Comparison of ENCODE assay signal across 27 mouse cellular contexts in the genomic region with DNA sequence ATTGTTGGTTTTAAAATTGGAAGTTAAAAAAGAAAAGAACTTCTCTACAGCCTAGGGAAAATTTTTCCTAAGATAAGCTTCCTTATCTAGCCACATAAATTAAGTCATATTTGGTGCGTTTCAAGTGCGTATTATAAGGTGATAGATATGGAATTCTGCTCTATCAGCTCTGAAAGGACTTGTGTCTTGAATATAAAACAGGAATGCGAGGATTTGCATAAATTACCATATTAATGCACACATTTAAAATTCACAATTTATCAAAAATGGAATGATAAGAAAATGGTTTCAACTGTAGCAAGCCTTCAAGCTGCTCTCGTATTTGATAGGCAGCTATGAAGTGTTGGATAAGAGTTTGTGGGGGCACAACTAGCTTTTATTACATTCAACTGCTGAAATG.
DNase-seq lines count a peak whose midpoint lies in the region; ATAC-seq lines count a peak whose summit lies in the region.
"Had no signal": no experiment of that assay in that cellular context is flagged by ENCODE, and none has a peak within 500 bp of the region (broad histone marks: within the 10 kb centered on the region; RNA-seq: fewer than 3 reads in every experiment).

No protein-coding gene starts in this region.

- peaks cover 45% of the 10 kb centered on the region for H3K4me1 ChIP-seq in hindbrain, embryonic 13.5 days (replicated peaks)
- 0 out of 2 replicates have a peak, but pooled peaks cover 2% of the 10 kb centered on the region for H3K4me1 ChIP-seq in hindbrain, embryonic 11.5 days (replicated peaks; ENCODE audit: control insufficient read depth, insufficient read depth, low read length)
- H3K4me1 ChIP-seq in neural tube, embryonic 13.5 days (replicated peaks) = peaks cover 41% of the 10 kb centered on the region
- peaks cover 12% of the 10 kb centered on the region for H3K4me1 ChIP-seq in midbrain, embryonic 11.5 days (ENCODE audit: control insufficient read depth, insufficient read depth, low read length)
- peaks cover 33% of the 10 kb centered on the region for H3K4me1 ChIP-seq in midbrain, embryonic 16.5 days (ENCODE audit: control insufficient read depth, insufficient read depth, low read length)
- no peaks in the 10 kb centered on the region for H3K4me1 ChIP-seq in intestine, embryonic 15.5 days (replicated peaks)
- H3K4me1 ChIP-seq: embryonic facial prominence, embryonic 10.5 days; embryonic facial prominence, embryonic 15.5 days; heart, embryonic 13.5 days; lung, embryonic 15.5 days had no signal

- no peak for DNase-seq in hindbrain, embryonic 11.5 days (ENCODE audit: low spot score)
- no peak for DNase-seq in neural tube, embryonic 10.5 days (ENCODE audit: extremely low spot score, low spot score)
- DNase-seq in midbrain, embryonic 11.5 days (ENCODE audit: low spot score, missing footprints) = peak; percentile 84
- DNase-seq in left cerebral cortex, postnatal 14 days (ENCODE audit: low spot score in 2 of 2) = no peak
- DNase-seq: adrenal gland, adult 2 months; adrenal gland, postnatal 36 days; gastrocnemius, adult 2 months; heart, adult 2 months; heart, postnatal 10 days; kidney, adult 8-10 months; kidney, postnatal 4 days; retina, postnatal 1 day; right cerebral cortex, postnatal 14 days had no signal

- ATAC-seq in hindbrain, embryonic 13.5 days (ENCODE audit: low FRiP score) = no peak
- ATAC-seq in hindbrain, embryonic 11.5 days (ENCODE audit: low FRiP score) = no peak
- no peak for ATAC-seq in neural tube, embryonic 13.5 days (ENCODE audit: low read depth)
- ATAC-seq in midbrain, embryonic 11.5 days (ENCODE audit: low FRiP score) = peak; percentile 31
- ATAC-seq in midbrain, embryonic 16.5 days = 0 out of 2 replicates have a peak, but pooled peaks have one; percentile 54
- no peak for ATAC-seq in intestine, embryonic 15.5 days
- ATAC-seq: CD4-positive, CD25-positive, alpha-beta regulatory T cell, adult 4 months; intestine, embryonic 16.5 days had no signal

- no peaks in the 10 kb centered on the region for H3K9me3 ChIP-seq in hindbrain, embryonic 13.5 days
- H3K9me3 ChIP-seq in hindbrain, embryonic 11.5 days (ENCODE audit: control insufficient read depth, low read length) = no peaks in the 10 kb centered on the region
- H3K9me3 ChIP-seq in neural tube, embryonic 13.5 days = no peaks in the 10 kb centered on the region
- no peaks in the 10 kb centered on the region for H3K9me3 ChIP-seq in midbrain, embryonic 11.5 days (ENCODE audit: control insufficient read depth, low read length)
- no peaks in the 10 kb centered on the region for H3K9me3 ChIP-seq in midbrain, embryonic 16.5 days (replicated peaks; ENCODE audit: control insufficient read depth, low read length, poor library complexity, severe bottlenecking)
- H3K9me3 ChIP-seq in intestine, embryonic 15.5 days = no peaks in the 10 kb centered on the region
- H3K9me3 ChIP-seq: embryonic facial prominence, embryonic 10.5 days; embryonic facial prominence, embryonic 15.5 days; heart, embryonic 13.5 days; limb, embryonic 13.5 days; lung, embryonic 15.5 days; neural tube, embryonic 15.5 days had no signal

- H3K27me3 ChIP-seq in hindbrain, embryonic 13.5 days = no peaks in the 10 kb centered on the region
- H3K27me3 ChIP-seq in hindbrain, embryonic 11.5 days (ENCODE audit: control insufficient read depth, insufficient read depth, low read length) = no peaks in the 10 kb centered on the region
- H3K27me3 ChIP-seq in neural tube, embryonic 13.5 days = no peaks in the 10 kb centered on the region
- H3K27me3 ChIP-seq in midbrain, embryonic 11.5 days (ENCODE audit: control insufficient read depth, insufficient read depth, low read length) = no peaks in the 10 kb centered on the region
- no peaks in the 10 kb centered on the region for H3K27me3 ChIP-seq in midbrain, embryonic 16.5 days (ENCODE audit: control insufficient read depth, insufficient read depth, low read depth, low read length)
- no peaks in the 10 kb centered on the region for H3K27me3 ChIP-seq in intestine, embryonic 15.5 days (replicated peaks)
- H3K27me3 ChIP-seq: embryonic facial prominence, embryonic 15.5 days; heart, embryonic 13.5 days; lung, embryonic 15.5 days; neural tube, embryonic 15.5 days had no signal

- peak overlapping the region; percentile 85 for H3K27ac ChIP-seq in hindbrain, embryonic 13.5 days
- H3K27ac ChIP-seq in hindbrain, embryonic 11.5 days (ENCODE audit: low read depth, low read length) = no peak overlapping the region
- peak overlapping the region; percentile 42 for H3K27ac ChIP-seq in neural tube, embryonic 13.5 days (replicated peaks)
- peak overlapping the region; percentile 4; the same call in 1 of the 2 replicates for H3K27ac ChIP-seq in midbrain, embryonic 11.5 days (ENCODE audit: low read depth, low read length)
- H3K27ac ChIP-seq in midbrain, embryonic 16.5 days (ENCODE audit: low read length) = no peak overlapping the region; the same call in none of the 2 replicates
- H3K27ac ChIP-seq in intestine, embryonic 15.5 days = no peak overlapping the region
- H3K27ac ChIP-seq: embryonic facial prominence, embryonic 10.5 days; embryonic facial prominence, embryonic 15.5 days; gastrocnemius, adult 2 months; heart, adult 2 months; heart, embryonic 13.5 days; kidney, postnatal 0 days; limb, embryonic 13.5 days; lung, embryonic 15.5 days had no signal

- intact Hi-C loops in left cerebral cortex, postnatal 14 days (cut with DNase I) = no loop called here

- no peak overlapping the region for H3K9ac ChIP-seq in hindbrain, embryonic 13.5 days
- no peak overlapping the region for H3K9ac ChIP-seq in hindbrain, embryonic 11.5 days (ENCODE audit: low read depth, low read length)
- H3K9ac ChIP-seq in neural tube, embryonic 13.5 days = no peak overlapping the region
- no peak overlapping the region for H3K9ac ChIP-seq in midbrain, embryonic 11.5 days (ENCODE audit: low read length)
- no peak overlapping the region for H3K9ac ChIP-seq in midbrain, embryonic 16.5 days (ENCODE audit: low read depth, low read length)
- no peak overlapping the region for H3K9ac ChIP-seq in intestine, embryonic 15.5 days
- H3K9ac ChIP-seq: embryonic facial prominence, embryonic 15.5 days; heart, embryonic 13.5 days; limb, embryonic 13.5 days; lung, embryonic 15.5 days; neural tube, embryonic 15.5 days had no signal

- H3K36me3 ChIP-seq in hindbrain, embryonic 13.5 days = no peaks in the 10 kb centered on the region
- H3K36me3 ChIP-seq in hindbrain, embryonic 11.5 days (ENCODE audit: control insufficient read depth, insufficient read depth, low read length) = no peaks in the 10 kb centered on the region
- no peaks in the 10 kb centered on the region for H3K36me3 ChIP-seq in neural tube, embryonic 13.5 days
- H3K36me3 ChIP-seq in midbrain, embryonic 11.5 days (ENCODE audit: control insufficient read depth, insufficient read depth, low read length) = no peaks in the 10 kb centered on the region
- no peaks in the 10 kb centered on the region for H3K36me3 ChIP-seq in midbrain, embryonic 16.5 days (ENCODE audit: control insufficient read depth, insufficient read depth, low read length)
- H3K36me3 ChIP-seq in intestine, embryonic 15.5 days = no peaks in the 10 kb centered on the region
- H3K36me3 ChIP-seq: embryonic facial prominence, embryonic 10.5 days; embryonic facial prominence, embryonic 15.5 days; heart, embryonic 13.5 days; limb, embryonic 13.5 days; lung, embryonic 15.5 days; neural tube, embryonic 15.5 days had no signal

- WGBS in hindbrain, embryonic 13.5 days = 48% methylated on average over 4 of the region's 4 CpGs
- 72% methylated on average over 4 of the region's 4 CpGs for WGBS in hindbrain, embryonic 11.5 days
- 57% methylated on average over 4 of the region's 4 CpGs for WGBS in neural tube, embryonic 13.5 days
- 39% methylated on average over 4 of the region's 4 CpGs for WGBS in midbrain, embryonic 11.5 days
- 23% methylated on average over 4 of the region's 4 CpGs for WGBS in midbrain, embryonic 16.5 days
- WGBS in intestine, embryonic 15.5 days = 78% methylated on average over 4 of the region's 4 CpGs

- no peak overlapping the region for H3K4me3 ChIP-seq in hindbrain, embryonic 13.5 days
- H3K4me3 ChIP-seq in hindbrain, embryonic 11.5 days (ENCODE audit: low read depth, low read length) = no peak overlapping the region
- H3K4me3 ChIP-seq in neural tube, embryonic 13.5 days = no peak overlapping the region
- H3K4me3 ChIP-seq in midbrain, embryonic 11.5 days (ENCODE audit: low read depth, low read length) = no peak overlapping the region
- H3K4me3 ChIP-seq in midbrain, embryonic 16.5 days (ENCODE audit: low read depth, low read length) = no peak overlapping the region
- no peak overlapping the region for H3K4me3 ChIP-seq in intestine, embryonic 15.5 days (replicated peaks)
- H3K4me3 ChIP-seq: embryonic facial prominence, embryonic 10.5 days; embryonic facial prominence, embryonic 15.5 days; gastrocnemius, adult 2 months; heart, adult 2 months; heart, embryonic 13.5 days; limb, embryonic 13.5 days; lung, embryonic 15.5 days; neural tube, embryonic 15.5 days had no signal

- no peak overlapping the region for H3K4me2 ChIP-seq in hindbrain, embryonic 13.5 days
- no peak overlapping the region for H3K4me2 ChIP-seq in hindbrain, embryonic 11.5 days (replicated peaks; ENCODE audit: low read depth, low read length)
- H3K4me2 ChIP-seq in neural tube, embryonic 13.5 days = no peak overlapping the region
- no peak overlapping the region for H3K4me2 ChIP-seq in midbrain, embryonic 11.5 days
- no peak overlapping the region for H3K4me2 ChIP-seq in midbrain, embryonic 16.5 days (ENCODE audit: low read length)
- no peak overlapping the region for H3K4me2 ChIP-seq in intestine, embryonic 15.5 days (replicated peaks)
- H3K4me2 ChIP-seq: embryonic facial prominence, embryonic 15.5 days; heart, embryonic 13.5 days; limb, embryonic 13.5 days; liver, embryonic 11.5 days; lung, embryonic 15.5 days; neural tube, embryonic 15.5 days had no signal

Comparison
In these comparisons a context has a peak if more than half of its experiments do, and no peak if none do; other contexts are left out.
1. H3K27ac ChIP-seq: peak in hindbrain, embryonic 13.5 days (single experiment), neural tube, embryonic 13.5 days (single experiment) and midbrain, embryonic 11.5 days (single experiment); none in hindbrain, embryonic 11.5 days (single experiment), midbrain, embryonic 16.5 days (single experiment) and intestine, embryonic 15.5 days (single experiment).
2. ATAC-seq: peak in midbrain, embryonic 11.5 days (single experiment) and midbrain, embryonic 16.5 days (single experiment); none in hindbrain, embryonic 13.5 days (single experiment), hindbrain, embryonic 11.5 days (single experiment), neural tube, embryonic 13.5 days (single experiment) and intestine, embryonic 15.5 days (single experiment).